Mouse (Mus musculus): ENCODE data around the gene Cenpo. TPM values are rescaled to one million over a fixed set of nuclear protein-coding genes. Genes with fewer than 3 reads are reported as not detected.

Gene Cenpo
- total and polyA plus RNA-seq, 3 experiments, result 6.5 to 13.7 (median 7.8) TPM

DNA sequence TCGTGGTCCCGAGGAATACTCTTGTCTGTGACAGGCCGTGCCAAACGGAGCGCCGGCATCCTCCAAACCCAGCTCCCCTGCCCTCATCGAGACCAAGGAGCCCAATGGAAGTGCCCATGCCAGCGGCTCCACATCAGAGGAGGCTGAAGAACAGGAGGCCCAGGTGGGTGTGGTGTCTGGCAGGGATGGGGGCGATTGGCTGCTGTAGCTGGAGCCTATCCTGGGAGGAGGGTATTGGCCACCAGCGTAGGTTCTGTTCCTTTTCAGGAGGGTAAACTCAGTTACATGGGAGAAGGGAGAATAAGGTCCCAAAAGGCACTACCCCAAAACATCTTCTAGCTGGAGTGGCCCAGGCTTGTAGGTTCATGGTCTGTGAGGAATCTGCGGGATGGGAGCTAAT lies 34.8 kb downstream of the Cenpo start:
- DNase-seq, result no peak

GRCm38 (mm10) chr12:4198702-4199101 lies 35.4 kb downstream of the Cenpo start:
- peak; percentile 73 for DNase-seq

DNA sequence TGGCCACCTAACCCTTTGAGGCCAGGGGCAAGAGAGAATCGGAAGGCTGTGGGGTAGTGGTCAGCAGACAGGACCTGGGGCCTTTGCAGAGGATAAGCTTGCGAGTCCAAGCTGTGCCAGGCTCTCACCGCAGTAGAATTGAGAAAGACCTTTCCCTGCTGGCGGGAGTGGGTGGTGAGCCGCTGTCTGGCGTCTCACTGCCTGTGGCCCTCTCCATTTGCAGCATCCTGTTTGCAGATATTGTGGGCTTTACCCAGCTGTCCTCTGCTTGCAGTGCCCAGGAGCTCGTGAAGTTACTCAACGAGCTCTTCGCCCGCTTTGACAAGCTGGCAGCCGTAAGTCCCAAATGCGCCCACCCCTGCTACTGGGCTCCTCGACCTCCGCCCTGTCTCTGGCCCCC lies 39.5 kb downstream of the Cenpo start:
- no peak for DNase-seq

DNA sequence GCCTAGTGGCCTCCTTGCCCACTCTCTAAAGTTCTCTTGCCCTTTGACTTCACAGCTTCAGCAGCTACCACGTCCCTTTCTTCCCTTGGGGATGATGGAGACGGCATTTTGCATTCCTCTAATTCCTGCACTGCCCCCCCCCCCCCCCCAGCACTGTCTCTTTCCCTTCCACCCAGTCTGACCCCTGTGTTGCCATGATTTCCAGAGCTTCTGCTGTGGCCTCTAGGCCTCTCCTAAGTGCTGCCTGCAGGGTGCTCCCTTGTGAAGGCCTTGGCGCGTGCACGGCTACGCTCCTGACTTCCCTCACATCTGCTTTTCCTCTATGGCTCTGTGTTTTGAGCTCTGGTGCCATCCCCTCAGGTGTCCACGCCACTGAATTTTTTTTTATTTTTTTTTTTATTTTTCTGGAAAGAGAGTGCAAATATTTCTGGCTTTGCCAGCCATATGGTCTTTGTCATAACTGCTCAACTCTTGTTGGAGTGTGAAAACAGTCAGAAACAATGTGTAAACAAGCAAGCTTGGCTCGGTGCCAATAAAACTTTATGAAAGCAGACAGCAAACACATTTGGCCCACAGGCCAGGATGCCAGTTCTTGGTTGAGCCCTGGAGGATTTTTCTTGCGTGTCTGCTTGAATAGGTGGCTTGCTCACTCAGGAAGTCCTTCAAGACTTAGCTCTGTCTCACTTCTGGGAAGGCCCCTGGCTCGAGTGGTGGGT lies 40.9 kb downstream of the Cenpo start:
- DNase-seq, result no peak

- DNase-seq, result no peak
These were observed 41.6 kb downstream of the Cenpo start for GRCm38 (mm10) chr12:4192514-4192913.

DNA sequence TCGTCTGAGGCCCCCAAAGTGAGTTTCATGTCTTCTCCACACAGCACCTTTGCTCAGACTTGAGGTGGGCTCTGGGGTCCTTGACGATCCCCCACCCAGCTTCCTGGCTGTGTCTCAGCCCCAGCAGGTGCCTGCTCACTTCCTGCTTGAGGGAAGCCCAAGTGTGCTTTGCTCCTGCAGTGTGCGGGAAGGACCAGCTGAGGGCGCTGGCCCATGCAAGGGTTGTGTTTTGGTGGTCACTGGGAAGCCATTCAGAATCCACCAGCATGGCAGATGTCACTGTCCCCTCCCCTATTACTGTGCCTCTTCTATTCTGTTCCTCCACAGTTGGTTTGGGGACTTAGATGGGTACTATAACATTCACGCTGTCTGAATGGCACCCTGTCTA lies 45.0 kb downstream of the Cenpo start:
- DNase-seq, result no peak

- peak; percentile 85 for DNase-seq
These were observed 45.7 kb downstream of the Cenpo start for GRCm38 (mm10) chr12:4188171-4189059.

- DNase-seq, result no peak
These were observed 49.4 kb downstream of the Cenpo start for GRCm38 (mm10) chr12:4184648-4185047.

DNA sequence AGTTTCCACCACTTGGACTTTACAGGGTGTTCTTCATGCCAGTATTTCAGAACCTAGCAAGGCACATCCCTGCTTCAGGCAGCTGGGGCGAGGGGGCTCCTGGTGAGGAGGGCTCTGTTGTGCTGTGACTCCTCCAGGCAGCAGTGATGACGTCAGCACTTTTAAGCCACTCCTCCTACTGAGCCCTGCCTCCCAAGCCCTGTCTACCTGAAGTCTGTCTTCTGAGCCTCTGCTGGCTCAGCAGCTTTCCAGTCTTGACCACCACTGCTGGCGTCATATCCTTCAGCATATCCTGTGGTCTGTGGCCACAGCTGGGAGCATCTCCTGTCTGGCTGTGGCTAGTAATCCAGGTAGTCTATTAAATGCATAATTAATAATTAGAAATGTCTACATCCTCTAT lies 53.6 kb downstream of the Cenpo start:
- no peak for DNase-seq

DNA sequence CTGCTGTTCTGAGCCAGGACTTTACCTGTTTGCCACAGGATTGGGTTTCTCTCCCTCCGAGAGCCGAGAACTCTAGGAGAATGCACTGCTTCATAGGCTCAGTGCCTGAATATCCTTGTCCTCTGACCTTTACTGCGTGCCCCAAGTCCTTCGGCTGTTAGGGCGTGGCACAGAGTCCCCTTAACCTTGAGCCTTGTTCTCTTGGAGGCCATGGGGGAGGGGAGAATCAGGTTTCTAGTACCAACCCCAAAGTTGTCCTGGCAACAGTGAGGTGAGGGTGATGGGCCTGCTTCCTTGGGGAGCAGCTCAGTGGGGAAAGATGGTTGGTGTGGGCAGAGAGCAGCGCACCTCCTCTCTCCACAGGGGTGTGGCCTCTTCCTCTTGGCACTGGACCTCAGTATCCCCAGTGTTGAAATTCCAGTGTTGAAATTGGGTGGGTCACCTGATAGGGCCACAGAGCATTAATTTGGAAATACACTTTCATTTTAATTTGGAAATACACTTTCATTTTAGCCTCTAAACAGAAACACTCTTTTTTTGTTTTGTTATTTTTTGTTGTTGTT lies 54.3 kb downstream of the Cenpo start:
- DNase-seq, result peak; percentile 34

DNA sequence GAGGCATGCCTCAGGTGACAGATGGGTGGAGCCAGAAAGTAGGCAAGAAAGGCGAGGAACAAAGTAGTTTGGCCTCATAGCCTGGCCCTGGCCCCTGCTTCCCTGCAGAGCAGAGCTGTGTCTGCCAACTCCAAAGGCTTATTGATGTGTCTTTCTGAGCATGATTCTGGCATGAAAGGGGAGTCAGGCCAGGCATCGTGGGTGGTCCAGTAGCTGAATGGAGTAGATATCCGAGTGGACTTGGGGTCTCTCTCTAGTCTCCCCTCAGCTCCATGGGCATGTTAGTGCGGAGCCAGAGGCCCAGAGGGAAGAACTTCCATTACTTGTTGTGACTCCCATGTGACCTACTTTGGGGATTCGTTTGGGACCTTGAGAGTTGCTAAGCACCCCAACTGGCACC lies 55.3 kb downstream of the Cenpo start:
- DNase-seq, result no peak

DNA sequence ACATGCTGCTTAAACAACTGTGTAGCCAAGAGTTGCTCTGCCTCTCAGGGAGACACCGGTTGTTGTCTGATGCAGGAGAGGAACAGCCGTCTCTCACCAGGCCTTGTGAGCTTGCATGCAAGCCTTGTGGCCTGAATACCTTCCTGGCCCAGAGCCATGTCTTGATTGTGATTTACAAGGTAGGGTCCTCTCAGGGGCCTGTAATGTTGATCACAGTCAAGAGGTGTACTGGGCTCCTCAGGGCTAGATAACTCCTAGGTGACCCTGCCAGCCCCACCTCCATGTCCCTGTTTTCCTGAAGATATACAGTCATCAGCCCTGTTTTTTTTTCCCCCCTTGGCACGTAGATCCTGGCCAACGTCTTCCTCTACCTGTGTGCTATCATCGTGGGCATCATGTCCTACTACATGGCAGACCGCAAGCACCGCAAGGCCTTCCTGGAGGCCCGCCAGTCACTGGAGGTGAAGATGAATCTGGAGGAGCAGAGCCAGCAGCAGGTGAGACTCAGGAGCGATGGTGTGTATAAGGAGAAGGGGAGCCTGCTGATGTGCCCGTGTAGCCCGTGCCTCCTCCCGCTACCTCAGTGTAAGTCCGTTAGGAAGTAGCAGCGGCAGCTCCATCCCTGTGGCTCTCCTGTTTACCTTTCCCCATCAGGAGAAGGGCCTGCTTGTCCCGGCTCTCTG lies 60.8 kb downstream of the Cenpo start:
- no peak for DNase-seq

GRCm38 (mm10) chr12:4169622-4170021 lies 64.5 kb downstream of the Cenpo start:
- peak; percentile 60 for DNase-seq

GRCm38 (mm10) chr12:4169058-4169457 lies 65.0 kb downstream of the Cenpo start:
- no peak for DNase-seq

DNA sequence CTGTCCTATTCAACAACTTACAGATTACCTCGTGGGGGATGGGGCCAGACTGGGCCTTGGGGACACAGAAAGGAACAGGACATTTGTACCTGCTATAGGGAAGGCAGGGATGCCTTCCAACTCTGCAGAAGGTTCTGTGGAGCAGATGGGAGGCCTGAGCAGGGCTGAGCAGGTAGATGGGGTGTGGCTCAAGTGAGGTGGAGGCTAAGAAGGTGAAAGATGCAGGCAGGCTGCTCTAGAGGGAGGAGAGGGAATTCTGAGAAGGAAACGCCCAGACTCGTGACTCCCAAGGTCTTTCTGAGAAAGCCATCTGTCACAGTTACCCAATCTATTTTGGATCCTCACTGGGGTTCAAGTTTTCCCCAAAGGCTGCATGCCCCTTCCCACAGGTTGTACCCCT lies 67.1 kb downstream of the Cenpo start:
- DNase-seq, result no peak

DNA sequence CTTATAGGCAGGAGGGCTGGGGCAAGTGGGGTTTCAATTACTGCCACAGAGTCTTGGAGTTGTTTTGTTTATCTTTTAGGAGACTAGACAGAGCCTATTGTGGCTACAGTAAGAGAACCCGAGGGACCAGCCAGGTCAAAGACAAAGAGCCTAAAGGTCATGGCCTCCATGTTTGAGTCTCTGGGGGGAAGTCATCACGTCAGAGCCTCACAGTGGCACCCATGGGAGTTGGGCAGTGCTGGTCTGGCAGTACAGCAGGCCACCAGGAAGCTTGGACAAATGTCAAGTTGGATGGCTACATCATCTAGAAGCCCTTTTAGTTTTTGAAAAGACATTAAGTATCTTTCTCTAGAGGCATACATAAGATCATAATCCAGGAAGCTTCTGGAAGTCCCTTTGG lies 71.2 kb downstream of the Cenpo start:
- no peak for DNase-seq

DNA sequence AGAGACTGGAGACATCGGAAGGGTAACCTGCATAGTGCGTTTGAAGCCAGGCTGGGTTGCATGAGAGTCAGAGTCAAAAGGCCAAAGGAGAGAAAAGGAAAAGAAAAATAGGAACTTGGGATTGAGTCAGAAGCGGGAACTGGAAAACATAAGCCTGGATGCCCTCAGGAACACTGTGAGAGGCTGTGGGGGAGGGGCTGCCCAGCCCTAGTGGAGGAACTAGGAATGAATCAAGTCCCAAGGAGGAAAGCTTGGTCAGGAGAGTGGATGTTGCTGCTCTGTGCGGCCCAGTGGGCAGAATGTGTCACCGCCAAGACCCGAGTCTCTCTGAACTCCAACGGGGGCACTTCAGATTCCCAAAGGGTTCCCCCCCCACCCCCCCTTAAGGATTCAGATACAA lies 73.8 kb downstream of the Cenpo start:
- DNase-seq, result no peak

DNA sequence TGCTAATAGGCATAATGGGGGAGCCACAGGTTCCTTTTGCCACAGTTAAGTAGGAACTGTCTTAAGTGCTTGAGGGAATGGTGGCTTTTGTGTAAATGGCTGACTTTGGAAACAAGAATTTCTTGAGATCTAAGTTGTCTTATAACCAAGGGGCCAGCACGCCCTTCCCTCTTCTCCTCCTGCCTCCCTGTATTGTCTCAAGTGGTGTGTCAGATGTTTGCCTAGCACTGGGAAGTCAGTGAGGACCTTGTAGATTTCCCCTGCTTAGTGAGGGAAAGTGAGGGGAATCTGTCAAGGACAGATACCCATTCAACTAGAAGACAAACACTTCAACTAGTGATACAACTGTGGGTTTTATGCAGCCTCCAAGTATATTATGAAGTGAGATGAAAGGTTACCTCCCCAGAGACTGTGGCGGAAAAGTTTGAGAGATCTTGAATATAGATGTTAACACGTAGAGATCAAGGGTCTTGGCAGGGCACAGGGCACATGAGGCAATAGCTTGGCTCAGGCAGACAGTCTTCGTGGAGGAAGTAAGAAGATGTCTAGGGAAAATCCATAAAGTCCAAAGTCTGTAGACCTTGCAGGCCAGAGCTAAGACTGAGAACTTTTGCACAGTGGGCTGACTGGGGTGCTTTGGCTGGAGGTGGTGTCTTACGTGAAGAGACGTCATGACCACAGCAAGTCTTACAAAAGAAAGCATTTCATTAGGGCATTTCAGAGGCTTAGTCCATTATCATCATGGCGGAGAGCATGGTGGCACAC lies 75.0 kb downstream of the Cenpo start:
- DNase-seq, result no peak

GRCm38 (mm10) chr12:4158179-4158578 lies 75.9 kb downstream of the Cenpo start:
- no peak for DNase-seq

DNA sequence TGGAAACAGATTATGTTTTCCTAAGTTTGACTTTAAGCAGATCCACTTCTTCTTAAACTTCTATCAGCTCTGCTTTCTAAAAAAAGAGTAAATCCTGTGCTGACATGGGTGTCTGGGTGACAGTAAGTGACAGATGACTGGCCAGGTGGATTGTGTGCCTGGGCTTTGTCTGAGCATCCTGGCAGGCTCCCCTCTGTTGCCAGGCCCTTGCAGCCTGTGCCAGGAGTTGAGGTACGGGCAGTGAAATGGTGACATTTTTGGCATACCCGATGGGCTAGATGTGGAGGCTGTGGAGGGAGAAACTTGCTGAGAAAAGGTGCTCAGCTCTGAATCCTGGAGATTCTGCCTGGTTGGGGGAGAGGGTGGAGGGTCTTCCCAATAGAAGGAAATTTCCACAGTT lies 76.6 kb downstream of the Cenpo start:
- DNase-seq, result no peak

GRCm38 (mm10) chr12:4151969-4152368 lies 82.1 kb downstream of the Cenpo start:
- DNase-seq, result no peak

DNA sequence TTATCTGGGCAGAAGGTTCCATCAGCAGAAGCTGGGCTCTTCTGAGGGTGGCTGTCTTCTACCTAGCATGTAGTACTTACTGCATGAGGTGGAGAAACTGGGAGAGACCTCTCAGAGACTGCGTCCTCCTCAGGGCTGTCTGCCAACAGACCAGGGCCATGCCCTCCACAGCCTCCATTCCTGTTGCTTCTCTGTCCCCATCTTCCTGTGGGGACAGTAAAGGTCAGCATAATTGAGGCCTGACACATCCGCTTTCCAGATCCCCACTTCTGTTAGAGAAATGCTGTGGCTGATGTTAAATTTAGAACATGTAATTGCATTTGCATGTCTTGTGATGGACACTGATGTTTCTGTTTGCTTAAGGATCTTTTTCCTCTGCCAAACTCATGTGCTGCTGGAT lies 83.2 kb downstream of the Cenpo start:
- peak; percentile 29 for DNase-seq

Data from adrenal gland, adult 2 months (tissue).